Mouse (Mus musculus): ENCODE measurements at regions not wholly inside any gene's neighbourhood (a gene's known extent, or its start where the extent isn't known, plus 50 kb on each side); places are given as distances from the start of the nearest gene placed in this dataset.

DNA sequence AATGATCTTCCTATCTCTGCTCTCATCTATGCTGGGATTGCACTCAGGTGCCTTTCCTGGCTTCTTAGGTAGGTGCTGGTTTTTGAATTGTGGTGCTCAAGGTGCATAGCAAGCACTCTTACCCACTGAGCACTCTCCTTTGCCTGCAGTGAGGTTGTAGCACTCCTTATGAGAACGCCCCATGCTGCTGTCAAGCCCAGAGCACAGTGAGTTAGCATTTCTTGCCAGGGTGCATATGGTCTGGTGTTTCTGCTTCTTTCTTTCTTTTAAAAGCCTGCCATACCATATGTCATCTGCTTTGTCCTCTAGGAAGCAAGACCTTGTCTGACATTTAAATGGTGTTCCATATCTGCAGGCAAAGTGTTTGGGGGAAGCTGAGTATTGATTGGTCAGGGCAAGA, 71.9 kb upstream of the Synpr start:
- WGBS: 76% methylated on average over 1 of the region's 1 CpGs
- Histone ChIP-seq H3K9me3 (ENCODE audit: control insufficient read depth, low read length) (no peaks in the 10 kb centered on the region), H3K4me2 (ENCODE audit: low read length) (no peak overlapping the region), H3K4me3 (ENCODE audit: low read length) (no peak overlapping the region), H3K36me3 (ENCODE audit: control insufficient read depth, insufficient read depth, low read length) (no peaks in the 10 kb centered on the region), H3K27ac (ENCODE audit: low read depth, low read length) (no peak overlapping the region), H3K9ac (ENCODE audit: low read depth, low read length) (no peak overlapping the region), H3K4me1 (ENCODE audit: control insufficient read depth, insufficient read depth, low read depth, low read length) (no peaks in the 10 kb centered on the region), H3K27me3 (replicated peaks; ENCODE audit: control insufficient read depth, insufficient read depth, low read length) (no peaks in the 10 kb centered on the region)
- ATAC-seq: no peak

Data from hindbrain, embryonic 16.5 days (tissue).